Mouse (Mus musculus) forebrain, embryonic 16.5 days (tissue): ENCODE data around the gene Szt2. TPM values are rescaled to one million over a fixed set of nuclear protein-coding genes. Genes with fewer than 3 reads are reported as not detected.

Experiments used
- ATAC-seq: fragments of 200-750 bp; cut with Nextera tagmentation; 2 replicates; pipeline ENCODE4 v1.8.0; 2017; ENCODE audit warnings: mild to moderate bottlenecking, moderate library complexity
- H3K27ac ChIP-seq: fragments of 300-500 bp; sonication (generic); 2 replicates; pipeline ENCODE4 v1.5.1; 2014; ENCODE audit warnings: low read length, control low read depth
- H3K27me3 ChIP-seq: fragments of 300-500 bp; sonication (generic); replicated peaks from 2 replicates; pipeline ENCODE4 v1.6.1; 2014; ENCODE audit warnings: low read length; ENCODE audit not compliant: control insufficient read depth, insufficient read depth
- H3K36me3 ChIP-seq: fragments of 300-500 bp; sonication (generic); 2 replicates; pipeline ENCODE4 v1.6.1; 2014; ENCODE audit not compliant: control insufficient read depth, insufficient read depth
- H3K4me1 ChIP-seq: fragments of 300-500 bp; sonication (generic); replicated peaks from 2 replicates; pipeline ENCODE4 v1.6.1; 2014; ENCODE audit warnings: low read length; ENCODE audit not compliant: control insufficient read depth, insufficient read depth
- H3K4me2 ChIP-seq: fragments of 300-500 bp; sonication (generic); 2 replicates; pipeline ENCODE4 v1.6.1; 2014; ENCODE audit warnings: mild to moderate bottlenecking, low read length, control low read depth
- H3K4me3 ChIP-seq: fragments of 300-500 bp; sonication (generic); replicated peaks from 2 replicates; pipeline ENCODE4 v1.5.1; 2014; ENCODE audit warnings: mild to moderate bottlenecking, low read length, control low read depth
- H3K9ac ChIP-seq: fragments of 300-500 bp; sonication (generic); replicated peaks from 2 replicates; pipeline ENCODE4 v1.6.1; 2014; ENCODE audit warnings: low read depth, low read length, control low read depth
- H3K9me3 ChIP-seq: fragments of 300-500 bp; sonication (generic); 2 replicates; pipeline ENCODE4 v1.6.1; 2016; ENCODE audit warnings: low read length; ENCODE audit not compliant: control insufficient read depth
- WGBS: fragments of 180-500 bp; shearing (Covaris S2); extraction: QIAGEN DNeasy Blood & Tissue Kit; methylation state at CpG from one replicate; pipeline ENCODE4 v1.1.7; 2014; 5-methylcytosine and 5-hydroxymethylcytosine counted together
- polyA plus RNA-seq: library from polyadenylated mRNA; unstranded; fragments of >200 nt; fragmentation: Nextera tagmentation; extraction: Ambion mirVana; gene quantifications from 2 replicates; pipeline ENCODE4 v1.2.1, GENCODE M21; 2015

Szt2 gene
- polyA plus RNA-seq, 1 experiment from 2014 or later, result 11.6 TPM

GRCm38 (mm10) chr4:118394505-118394904 lies 14.6 kb downstream of the Szt2 start:
- WGBS, result 94% methylated on average over 6 of the region's 6 CpGs
- Histone ChIP-seq H3K27me3 (no peaks in the 10 kb centered on the region), H3K36me3 (peaks cover 46% of the 10 kb centered on the region), H3K4me1 (no peaks in the 10 kb centered on the region), H3K9ac (no peak overlapping the region), H3K9me3 (no peaks in the 10 kb centered on the region), H3K4me3 (no peak overlapping the region), H3K4me2 (no peak overlapping the region), H3K27ac (no peak overlapping the region)
- ATAC-seq, result no peak

- Histone ChIP-seq H3K4me2 (no peak overlapping the region), H3K9ac (no peak overlapping the region), H3K27me3 (no peaks in the 10 kb centered on the region), H3K4me1 (no peaks in the 10 kb centered on the region), H3K36me3 (peaks cover 54% of the 10 kb centered on the region), H3K27ac (no peak overlapping the region), H3K9me3 (no peaks in the 10 kb centered on the region), H3K4me3 (no peak overlapping the region)
- ATAC-seq, result no peak
- 95% methylated on average over 11 of the region's 11 CpGs for WGBS
These were observed 18.9 kb downstream of the Szt2 start for GRCm38 (mm10) chr4:118390146-118390545.

GRCm38 (mm10) chr4:118387316-118387715 lies 21.8 kb downstream of the Szt2 start:
- 90% methylated on average over 8 of the region's 8 CpGs for WGBS

GRCm38 (mm10) chr4:118383271-118383670 lies 25.8 kb downstream of the Szt2 start:
- H3K27ac ChIP-seq, result no peak overlapping the region
- no peak overlapping the region for H3K9ac ChIP-seq
- H3K4me3 ChIP-seq, result no peak overlapping the region
- no peaks in the 10 kb centered on the region for H3K9me3 ChIP-seq
- H3K4me2 ChIP-seq, result no peak overlapping the region
- no peaks in the 10 kb centered on the region for H3K27me3 ChIP-seq
- H3K4me1 ChIP-seq, result no peaks in the 10 kb centered on the region
- H3K36me3 ChIP-seq, result peaks cover 70% of the 10 kb centered on the region
- 92% methylated on average over 7 of the region's 7 CpGs for WGBS
- no peak for ATAC-seq

More at GRCm38 (mm10) chr4:118387316-118387715, 21.8 kb downstream of the Szt2 start:
- H3K27me3 ChIP-seq, result no peaks in the 10 kb centered on the region
- H3K4me1 ChIP-seq, result no peaks in the 10 kb centered on the region
- no peak overlapping the region for H3K4me3 ChIP-seq
- no peak overlapping the region for H3K4me2 ChIP-seq
- no peak overlapping the region for H3K27ac ChIP-seq
- no peak overlapping the region for H3K9ac ChIP-seq
- no peaks in the 10 kb centered on the region for H3K9me3 ChIP-seq
- H3K36me3 ChIP-seq, result peaks cover 53% of the 10 kb centered on the region
- no peak for ATAC-seq

- H3K27me3 ChIP-seq, result no peaks in the 10 kb centered on the region
- WGBS, result 96% methylated on average over 6 of the region's 6 CpGs
- no peak overlapping the region for H3K9ac ChIP-seq
- no peak overlapping the region for H3K27ac ChIP-seq
- H3K36me3 ChIP-seq, result peaks cover 63% of the 10 kb centered on the region
- no peak for ATAC-seq
- H3K4me1 ChIP-seq, result no peaks in the 10 kb centered on the region
- no peak overlapping the region for H3K4me3 ChIP-seq
- H3K4me2 ChIP-seq, result no peak overlapping the region
- no peaks in the 10 kb centered on the region for H3K9me3 ChIP-seq
These were observed 33.1 kb downstream of the Szt2 start for GRCm38 (mm10) chr4:118375999-118376398.

- WGBS, result 93% methylated on average over 13 of the region's 13 CpGs
- ATAC-seq, result no peak
- Histone ChIP-seq H3K36me3 (peaks cover 64% of the 10 kb centered on the region), H3K27ac (no peak overlapping the region), H3K4me2 (no peak overlapping the region), H3K9ac (no peak overlapping the region), H3K4me1 (no peaks in the 10 kb centered on the region), H3K9me3 (no peaks in the 10 kb centered on the region), H3K27me3 (no peaks in the 10 kb centered on the region), H3K4me3 (no peak overlapping the region)
These were observed 37.3 kb downstream of the Szt2 start for GRCm38 (mm10) chr4:118371822-118372221.

- 95% methylated on average over 3 of the region's 3 CpGs for WGBS
- Histone ChIP-seq H3K4me3 (no peak overlapping the region), H3K9me3 (no peaks in the 10 kb centered on the region), H3K27me3 (no peaks in the 10 kb centered on the region), H3K36me3 (peaks cover 60% of the 10 kb centered on the region), H3K4me1 (no peaks in the 10 kb centered on the region), H3K9ac (no peak overlapping the region), H3K4me2 (no peak overlapping the region), H3K27ac (no peak overlapping the region)
- no peak for ATAC-seq
These were observed 40.5 kb downstream of the Szt2 start for GRCm38 (mm10) chr4:118368616-118369015.

GRCm38 (mm10) chr4:118367551-118367950 lies 41.5 kb downstream of the Szt2 start:
- 88% methylated on average over 12 of the region's 12 CpGs for WGBS
- Histone ChIP-seq H3K27me3 (no peaks in the 10 kb centered on the region), H3K4me1 (no peaks in the 10 kb centered on the region), H3K36me3 (peaks cover 53% of the 10 kb centered on the region), H3K9ac (no peak overlapping the region), H3K4me3 (no peak overlapping the region), H3K4me2 (no peak overlapping the region), H3K27ac (no peak overlapping the region), H3K9me3 (no peaks in the 10 kb centered on the region)
- no peak for ATAC-seq

- H3K27ac ChIP-seq, result no peak overlapping the region
- no peak overlapping the region for H3K4me2 ChIP-seq
- H3K9me3 ChIP-seq, result no peaks in the 10 kb centered on the region
- H3K4me3 ChIP-seq, result no peak overlapping the region
- no peaks in the 10 kb centered on the region for H3K4me1 ChIP-seq
- no peak overlapping the region for H3K9ac ChIP-seq
- ATAC-seq, result no peak
- no peaks in the 10 kb centered on the region for H3K27me3 ChIP-seq
- 89% methylated on average over 14 of the region's 14 CpGs for WGBS
- H3K36me3 ChIP-seq, result peaks cover 53% of the 10 kb centered on the region
These were observed 43.1 kb downstream of the Szt2 start for GRCm38 (mm10) chr4:118365991-118366390.

GRCm38 (mm10) chr4:118364641-118365040 lies 44.4 kb downstream of the Szt2 start:
- H3K4me1 ChIP-seq, result peaks cover 8% of the 10 kb centered on the region
- no peak overlapping the region for H3K27ac ChIP-seq
- WGBS, result 94% methylated on average over 13 of the region's 13 CpGs
- H3K4me2 ChIP-seq, result no peak overlapping the region
- no peak for ATAC-seq
- no peak overlapping the region for H3K4me3 ChIP-seq
- no peaks in the 10 kb centered on the region for H3K9me3 ChIP-seq
- no peak overlapping the region for H3K9ac ChIP-seq
- no peaks in the 10 kb centered on the region for H3K27me3 ChIP-seq
- H3K36me3 ChIP-seq, result peaks cover 46% of the 10 kb centered on the region
